Mouse (Mus musculus) right cerebral cortex, postnatal 14 days (tissue): ENCODE results near the gene Dact3.

Experiments used
- DNase-seq: peaks from one replicate; pipeline ENCODE4 v3.0.0; 2022

Dact3 gene

GRCm38 (mm10) chr7:16875310-16875325 is at the start of gene Dact3:
Gene Dact3, plus strand, starts transcription at chr7:16875317.
- no peak for DNase-seq

GRCm38 (mm10) chr7:16825785-16826184 is 49.3 kb upstream of the Dact3 start:
- DNase-seq = no peak

GRCm38 (mm10) chr7:16826571-16826970 is 48.5 kb upstream of the Dact3 start:
- DNase-seq = no peak

GRCm38 (mm10) chr7:16827274-16827673 is 47.8 kb upstream of the Dact3 start:
- DNase-seq = no peak

GRCm38 (mm10) chr7:16830449-16830848 is 44.7 kb upstream of the Dact3 start:
- DNase-seq = no peak

GRCm38 (mm10) chr7:16837916-16838803 is 37.0 kb upstream of the Dact3 start:
- no peak for DNase-seq

- DNase-seq = no peak
Measured at GRCm38 (mm10) chr7:16838804-16839426, 36.2 kb upstream of the Dact3 start.

- no peak for DNase-seq
Measured at GRCm38 (mm10) chr7:16839427-16840108, 35.5 kb upstream of the Dact3 start.

- no peak for DNase-seq
Measured at GRCm38 (mm10) chr7:16840109-16840491, 35.0 kb upstream of the Dact3 start.

- DNase-seq = no peak
Measured at GRCm38 (mm10) chr7:16841078-16841477, 34.0 kb upstream of the Dact3 start.

- no peak for DNase-seq
Measured at GRCm38 (mm10) chr7:16841561-16842560, 33.3 kb upstream of the Dact3 start.

- peak; percentile 87 for DNase-seq
Measured at GRCm38 (mm10) chr7:16842645-16843063, 32.5 kb upstream of the Dact3 start, which contains the start of gene Prkd2. Gene Prkd2, plus strand, starts transcription at chr7:16842902.

GRCm38 (mm10) chr7:16843441-16844171 is 31.5 kb upstream of the Dact3 start:
- DNase-seq = no peak

GRCm38 (mm10) chr7:16844696-16845071 is 30.4 kb upstream of the Dact3 start:
- DNase-seq = no peak

GRCm38 (mm10) chr7:16845072-16845819 is 29.9 kb upstream of the Dact3 start:
- no peak for DNase-seq

- no peak for DNase-seq
Measured at GRCm38 (mm10) chr7:16845820-16846167, 29.3 kb upstream of the Dact3 start.

GRCm38 (mm10) chr7:16846775-16847174 is 28.3 kb upstream of the Dact3 start:
- DNase-seq = no peak

- DNase-seq = no peak
Measured at GRCm38 (mm10) chr7:16847507-16847906, 27.6 kb upstream of the Dact3 start.

GRCm38 (mm10) chr7:16848579-16848978 is 26.5 kb upstream of the Dact3 start:
- DNase-seq = peak; percentile 70

- DNase-seq = no peak
Measured at GRCm38 (mm10) chr7:16851636-16852035, 23.5 kb upstream of the Dact3 start.

- DNase-seq = no peak
Measured at GRCm38 (mm10) chr7:16853302-16853831, 21.8 kb upstream of the Dact3 start.

- no peak for DNase-seq
Measured at GRCm38 (mm10) chr7:16858336-16858735, 16.8 kb upstream of the Dact3 start.
